ENCODE assay signal across 18 mouse cellular contexts in genomic region chr5:5700386-5700785, GRCm38 (mm10). TPM values are rescaled to one million over a fixed set of nuclear protein-coding genes. Genes with fewer than 3 reads are reported as not detected.
A peak's percentile ranks its signal among the peaks of the same experiment; 100 is the strongest.
DNase-seq lines count a peak whose midpoint lies in the region; TF ChIP-seq lines count a peak whose summit lies in the region.
"Had no signal": no experiment of that assay in that cellular context is flagged by ENCODE, and none has a peak within 500 bp of the region (broad histone marks: within the 10 kb centered on the region; RNA-seq: fewer than 3 reads in every experiment).

No protein-coding gene starts in this region.

- no peak for TF ChIP-seq EP300 in ES-Bruce4 (IDR thresholded peaks at IDR 0.05; ENCODE audit: insufficient read depth, low read depth, low read length)

- H3K9ac ChIP-seq in ES-Bruce4 (ENCODE audit: low read depth, poor library complexity, severe bottlenecking) = no peak overlapping the region
- H3K9ac ChIP-seq: embryonic facial prominence, embryonic 12.5 days; forebrain, embryonic 12.5 days; forebrain, embryonic 15.5 days; forebrain, postnatal 0 days had no signal

- DNase-seq in ES-CJ7 (ENCODE audit: low read depth, low spot score) = peak; percentile 54
- peak; percentile 66 for DNase-seq in ZHBTc4 (ENCODE audit: low read depth, low spot score)
- DNase-seq in testis, postnatal 14 days (ENCODE audit: low spot score) = no peak
- DNase-seq in frontal cortex, postnatal 25 days (ENCODE audit: low spot score in 2 of 2) = no peak
- DNase-seq: adrenal gland, adult 2 months; adrenal gland, postnatal 10 days; adrenal gland, postnatal 36 days; cerebellum, adult 11-12 months; cerebellum, adult 2 months; cerebellum, adult 9-10 months; cerebellum, postnatal 10 days; cerebellum, postnatal 25 days; forebrain, postnatal 0 days had no signal

- no peak overlapping the region for H3K4me3 ChIP-seq in ES-Bruce4 (ENCODE audit: low read depth, low read length)
- H3K4me3 ChIP-seq: embryonic facial prominence, embryonic 10.5 days; embryonic facial prominence, embryonic 12.5 days; forebrain, embryonic 12.5 days; forebrain, embryonic 15.5 days had no signal

- TF ChIP-seq CTCF in ES-Bruce4 (IDR thresholded peaks at IDR 0.05; ENCODE audit: low read depth, low read length) = no peak

- peaks cover 4% of the 10 kb centered on the region; the same call in 1 of the 2 replicates for H3K9me3 ChIP-seq in ES-Bruce4 (replicated peaks; ENCODE audit: control insufficient read depth, insufficient read depth, low read length, poor library complexity, severe bottlenecking)
- H3K9me3 ChIP-seq: embryonic facial prominence, embryonic 10.5 days; embryonic facial prominence, embryonic 12.5 days; forebrain, embryonic 12.5 days; forebrain, embryonic 15.5 days had no signal

- H3K36me3 ChIP-seq in ES-Bruce4 (ENCODE audit: control insufficient read depth, insufficient read depth, low read length, poor library complexity, severe bottlenecking) = no peaks in the 10 kb centered on the region
- H3K36me3 ChIP-seq: embryonic facial prominence, embryonic 10.5 days; embryonic facial prominence, embryonic 12.5 days; forebrain, embryonic 12.5 days; forebrain, embryonic 15.5 days had no signal

- H3K27ac ChIP-seq in ES-Bruce4 (ENCODE audit: insufficient read depth, low read length) = peak overlapping the region; percentile 44; the same call in 1 of the 2 replicates
- H3K27ac ChIP-seq: embryonic facial prominence, embryonic 10.5 days; embryonic facial prominence, embryonic 12.5 days; forebrain, embryonic 12.5 days; forebrain, embryonic 15.5 days had no signal

- H3K27me3 ChIP-seq in ES-Bruce4 (ENCODE audit: control insufficient read depth, insufficient read depth, low read length, poor library complexity, severe bottlenecking) = no peaks in the 10 kb centered on the region
- H3K27me3 ChIP-seq: embryonic facial prominence, embryonic 12.5 days; forebrain, embryonic 12.5 days; forebrain, embryonic 15.5 days had no signal

- H3K4me1 ChIP-seq in ES-Bruce4 (ENCODE audit: control insufficient read depth, insufficient read depth, low read length) = peaks cover 16% of the 10 kb centered on the region
- H3K4me1 ChIP-seq: embryonic facial prominence, embryonic 10.5 days; embryonic facial prominence, embryonic 12.5 days; forebrain, embryonic 12.5 days; forebrain, embryonic 15.5 days had no signal

- no peak for TF ChIP-seq POLR2A in ES-Bruce4 (IDR thresholded peaks at IDR 0.05; ENCODE audit: insufficient read depth, low read length)

RNA-seq across cellular contexts. Expression of gene Steap2, which starts 6.0 kb away (rescaled TPM):
- polyA plus RNA-seq in ES-Bruce4 (2011; ENCODE audit: insufficient read depth, insufficient read length, low read depth, missing spikeins) = 33.2 and 33.7 TPM in 2 replicates

RNA-seq across cellular contexts. Expression of gene Cfap69, which starts 36.3 kb away (rescaled TPM):
- polyA plus RNA-seq in ES-Bruce4 (2011; ENCODE audit: insufficient read depth, insufficient read length, low read depth, missing spikeins) = 5.0 and 5.1 TPM in 2 replicates

RNA-seq across cellular contexts. Expression of gene Steap1, which starts 48.7 kb away (rescaled TPM):
- polyA plus RNA-seq in ES-Bruce4 (2011; ENCODE audit: insufficient read depth, insufficient read length, low read depth, missing spikeins) = 16.6 and 21.8 TPM in 2 replicates

Comparison
In these comparisons a context has a peak if more than half of its experiments do, and no peak if none do; other contexts are left out.
1. DNase-seq: peak in ES-CJ7 (single experiment) and ZHBTc4 (single experiment); none in testis, postnatal 14 days (single experiment) and frontal cortex, postnatal 25 days (0 of 2).